Mouse (Mus musculus): ENCODE results near the gene Herc1. TPM values are rescaled to one million over a fixed set of nuclear protein-coding genes. Genes with fewer than 3 reads are reported as not detected.

The Herc1 gene
- total and polyA plus RNA-seq, 2 experiments from 2014 or later = 11.6 to 24.9 TPM

GRCm38 (mm10) chr9:66508890-66509399 lies 158.7 kb downstream of the Herc1 start:
- Histone ChIP-seq H3K27ac (ENCODE audit: low read depth) (no peak overlapping the region), H3K27me3 (ENCODE audit: control insufficient read depth, insufficient read depth, low read length) (no peaks in the 10 kb centered on the region), H3K36me3 (replicated peaks; ENCODE audit: control insufficient read depth, insufficient read depth, low read length) (peaks cover 44% of the 10 kb centered on the region), H3K4me1 (ENCODE audit: control insufficient read depth, insufficient read depth) (peaks cover 7% of the 10 kb centered on the region; the same call in 1 of the 2 replicates), H3K9ac (replicated peaks; ENCODE audit: low read depth, low read length) (no peak overlapping the region), H3K9me3 (replicated peaks; ENCODE audit: control insufficient read depth, low read length) (no peaks in the 10 kb centered on the region), H3K4me3 (ENCODE audit: low read depth, low read length) (no peak overlapping the region), H3K4me2 (ENCODE audit: low read depth, low read length) (no peak overlapping the region)
- DNase-seq (ENCODE audit: low spot score) (no peak), ATAC-seq (ENCODE audit: insufficient read depth, low read depth) (no peak)
- WGBS = 44% methylated on average over 4 of the region's 4 CpGs
- TF ChIP-seq CTCF (IDR thresholded peaks at IDR 0.05; ENCODE audit: low read depth) (no peak), EP300 (IDR thresholded peaks at IDR 0.05; ENCODE audit: low read depth) (no peak)

GRCm38 (mm10) chr9:66510351-66510841 lies 160.1 kb downstream of the Herc1 start:
- peaks cover 11% of the 10 kb centered on the region; the same call in 1 of the 2 replicates for H3K4me1 ChIP-seq (ENCODE audit: control insufficient read depth, insufficient read depth)
- no peak for TF ChIP-seq CTCF (IDR thresholded peaks at IDR 0.05; ENCODE audit: low read depth)
- no peak for TF ChIP-seq EP300 (IDR thresholded peaks at IDR 0.05; ENCODE audit: low read depth)
- peaks cover 32% of the 10 kb centered on the region for H3K36me3 ChIP-seq (replicated peaks; ENCODE audit: control insufficient read depth, insufficient read depth, low read length)
- H3K4me3 ChIP-seq (ENCODE audit: low read depth, low read length) = no peak overlapping the region
- ATAC-seq (ENCODE audit: insufficient read depth, low read depth) = no peak
- WGBS = 53% methylated on average over 7 of the region's 7 CpGs
- no peak for DNase-seq (ENCODE audit: low spot score)
- H3K27me3 ChIP-seq (ENCODE audit: control insufficient read depth, insufficient read depth, low read length) = no peaks in the 10 kb centered on the region
- peak overlapping the region; percentile 46 for H3K27ac ChIP-seq (ENCODE audit: low read depth)
- no peak overlapping the region for H3K9ac ChIP-seq (replicated peaks; ENCODE audit: low read depth, low read length)
- H3K4me2 ChIP-seq (ENCODE audit: low read depth, low read length) = no peak overlapping the region
- no peaks in the 10 kb centered on the region for H3K9me3 ChIP-seq (replicated peaks; ENCODE audit: control insufficient read depth, low read length)

- peaks cover 35% of the 10 kb centered on the region for H3K36me3 ChIP-seq (replicated peaks; ENCODE audit: control insufficient read depth, insufficient read depth, low read length)
- ATAC-seq (ENCODE audit: insufficient read depth, low read depth) (no peak), DNase-seq (ENCODE audit: low spot score) (no peak)
- peaks cover 11% of the 10 kb centered on the region; the same call in 1 of the 2 replicates for H3K4me1 ChIP-seq (ENCODE audit: control insufficient read depth, insufficient read depth)
- no peaks in the 10 kb centered on the region for H3K9me3 ChIP-seq (replicated peaks; ENCODE audit: control insufficient read depth, low read length)
- H3K27ac ChIP-seq (ENCODE audit: low read depth) = peak overlapping the region; percentile 98
- TF ChIP-seq CTCF (IDR thresholded peaks at IDR 0.05; ENCODE audit: low read depth) (no peak), EP300 (IDR thresholded peaks at IDR 0.05; ENCODE audit: low read depth) (no peak)
- 14% methylated on average over 2 of the region's 2 CpGs for WGBS
- peak overlapping the region; percentile 98 for H3K4me2 ChIP-seq (ENCODE audit: low read depth, low read length)
- H3K4me3 ChIP-seq (ENCODE audit: low read depth, low read length) = peak overlapping the region; percentile 69
- peak overlapping the region; percentile 80; the same call in 1 of the 2 replicates for H3K9ac ChIP-seq (replicated peaks; ENCODE audit: low read depth, low read length)
- H3K27me3 ChIP-seq (ENCODE audit: control insufficient read depth, insufficient read depth, low read length) = no peaks in the 10 kb centered on the region
Observed at GRCm38 (mm10) chr9:66510944-66511343, 160.7 kb downstream of the Herc1 start.

DNA sequence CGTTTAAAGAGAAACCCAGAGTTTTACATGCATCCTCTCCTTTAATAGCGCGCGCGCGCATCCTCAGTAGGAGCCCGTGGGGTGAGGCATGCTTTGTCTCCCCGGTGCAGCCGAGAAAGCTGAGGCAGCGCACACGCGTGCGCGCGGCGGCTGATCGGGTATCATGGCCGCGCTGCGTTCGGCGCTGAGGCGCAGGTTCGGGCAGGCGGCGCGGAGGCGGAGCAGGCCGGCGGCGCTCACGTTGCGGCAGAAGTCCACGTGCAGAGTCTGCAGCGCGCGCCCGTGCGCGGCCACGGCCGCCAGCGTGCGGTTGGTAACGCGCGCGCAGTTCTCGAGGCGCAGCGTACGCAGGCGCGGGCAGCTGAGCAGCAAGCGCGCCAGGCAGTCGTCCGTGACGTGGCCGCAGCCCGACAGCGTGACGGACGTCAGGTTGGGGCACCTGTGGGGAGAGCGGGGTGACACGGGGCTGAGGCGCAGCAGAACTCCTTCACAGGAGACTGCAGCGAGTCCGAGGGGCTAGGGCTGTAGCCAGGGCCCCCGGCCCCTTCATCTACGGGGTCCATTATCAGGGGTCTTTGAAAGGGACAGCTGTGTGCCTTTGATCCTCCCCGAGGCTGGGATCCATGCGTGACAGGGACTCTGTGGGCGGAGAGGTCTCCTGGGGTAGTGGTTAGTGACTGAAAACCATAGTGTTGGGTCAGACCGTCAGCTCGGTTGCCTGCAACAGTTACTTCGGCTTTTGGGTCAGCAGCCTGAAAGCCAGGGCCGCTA lies 161.5 kb downstream of the Herc1 start:
- Histone ChIP-seq H3K9ac (replicated peaks; ENCODE audit: low read depth, low read length) (peak overlapping the region; percentile 80), H3K9me3 (replicated peaks; ENCODE audit: control insufficient read depth, low read length) (no peaks in the 10 kb centered on the region), H3K27me3 (ENCODE audit: control insufficient read depth, insufficient read depth, low read length) (no peaks in the 10 kb centered on the region), H3K4me2 (ENCODE audit: low read depth, low read length) (peak overlapping the region; percentile 98), H3K4me3 (ENCODE audit: low read depth, low read length) (peak overlapping the region; percentile 69), H3K36me3 (replicated peaks; ENCODE audit: control insufficient read depth, insufficient read depth, low read length) (peaks cover 38% of the 10 kb centered on the region), H3K27ac (ENCODE audit: low read depth) (peak overlapping the region; percentile 98), H3K4me1 (ENCODE audit: control insufficient read depth, insufficient read depth) (peaks cover 11% of the 10 kb centered on the region; the same call in 1 of the 2 replicates)
- ATAC-seq (ENCODE audit: insufficient read depth, low read depth) (peak; percentile 72), DNase-seq (ENCODE audit: low spot score) (peak; percentile 88)
- WGBS = under 1% methylated on average over 78 of the region's 78 CpGs
- no peak for TF ChIP-seq CTCF (IDR thresholded peaks at IDR 0.05; ENCODE audit: low read depth)
- peak; percentile 48; the same call in 1 of the 2 replicates for TF ChIP-seq EP300 (IDR thresholded peaks at IDR 0.05; ENCODE audit: low read depth)

DNA sequence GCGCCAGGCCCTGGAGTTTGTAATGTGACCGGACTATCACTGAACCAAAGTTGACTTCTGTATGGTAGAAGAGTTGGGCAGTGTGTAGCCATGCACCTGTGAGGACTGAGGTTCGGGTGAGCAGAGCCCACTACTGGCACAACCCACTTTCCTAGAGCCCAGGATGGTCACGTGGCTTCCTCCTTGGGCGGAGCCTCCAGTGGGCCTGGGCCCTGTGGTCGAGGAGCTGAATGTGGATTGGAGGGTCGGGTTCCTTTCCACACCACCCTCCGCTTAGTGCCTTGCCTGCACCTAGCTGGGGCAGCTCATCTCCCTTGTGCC lies 162.1 kb downstream of the Herc1 start:
- peak overlapping the region; percentile 80 for H3K9ac ChIP-seq (replicated peaks; ENCODE audit: low read depth, low read length)
- H3K27me3 ChIP-seq (ENCODE audit: control insufficient read depth, insufficient read depth, low read length) = no peaks in the 10 kb centered on the region
- H3K4me1 ChIP-seq (ENCODE audit: control insufficient read depth, insufficient read depth) = peaks cover 11% of the 10 kb centered on the region; the same call in 1 of the 2 replicates
- H3K4me3 ChIP-seq (ENCODE audit: low read depth, low read length) = peak overlapping the region; percentile 69
- peak; percentile 77 for ATAC-seq (ENCODE audit: insufficient read depth, low read depth)
- H3K9me3 ChIP-seq (replicated peaks; ENCODE audit: control insufficient read depth, low read length) = no peaks in the 10 kb centered on the region
- 0% methylated on average over 8 of the region's 8 CpGs for WGBS
- H3K36me3 ChIP-seq (replicated peaks; ENCODE audit: control insufficient read depth, insufficient read depth, low read length) = peaks cover 41% of the 10 kb centered on the region
- TF ChIP-seq EP300 (IDR thresholded peaks at IDR 0.05; ENCODE audit: low read depth) (no peak), CTCF (IDR thresholded peaks at IDR 0.05; ENCODE audit: low read depth) (no peak)
- DNase-seq (ENCODE audit: low spot score) = peak; percentile 94
- peak overlapping the region; percentile 98 for H3K27ac ChIP-seq (ENCODE audit: low read depth)
- peak overlapping the region; percentile 98 for H3K4me2 ChIP-seq (ENCODE audit: low read depth, low read length)

Data from heart, postnatal 0 days (tissue).